ENCODE assay signal across 7 mouse cellular contexts in the genomic region with DNA sequence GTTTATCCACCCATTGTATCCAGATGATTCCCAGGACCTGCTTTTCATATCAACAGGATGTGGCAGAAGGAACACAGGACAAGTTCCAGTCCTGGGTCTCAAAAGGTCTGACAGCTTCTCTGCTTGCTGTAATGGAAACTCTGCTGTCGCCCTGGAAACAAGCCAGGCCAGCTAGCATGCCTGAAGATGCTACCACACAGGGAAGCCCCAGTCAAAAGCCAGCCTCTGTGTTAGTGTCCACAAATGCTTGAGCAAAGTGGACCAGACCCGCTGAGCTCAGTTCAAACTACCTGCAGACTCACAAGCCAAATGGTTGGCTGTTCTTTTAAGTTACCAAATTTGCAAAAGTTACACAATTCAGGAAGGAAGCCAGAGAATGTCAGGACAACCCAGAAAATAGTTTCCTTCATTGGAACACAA.
DNase-seq lines count a peak whose midpoint lies in the region; ATAC-seq and TF ChIP-seq lines count a peak whose summit lies in the region.

No protein-coding gene starts in this region.

- intact Hi-C loops in left cerebral cortex, postnatal 25 days (cut with DNase I): no loop called here

- no peak overlapping the region for H3K4me2 ChIP-seq in kidney, embryonic 15.5 days
- H3K4me2 ChIP-seq in neural tube, embryonic 11.5 days (ENCODE audit: low read depth): no peak overlapping the region

- no peak for TF ChIP-seq POLR2A in brain, embryonic 14.5 days (IDR thresholded peaks at IDR 0.05; ENCODE audit: borderline replicate concordance, extremely low read depth, insufficient read depth, insufficient read length, poor library complexity, severe bottlenecking)

- H3K9me3 ChIP-seq in heart, embryonic 10.5 days: no peaks in the 10 kb centered on the region
- H3K9me3 ChIP-seq in kidney, embryonic 15.5 days (replicated peaks): no peaks in the 10 kb centered on the region
- H3K9me3 ChIP-seq in neural tube, embryonic 11.5 days (ENCODE audit: control insufficient read depth, low read length): no peaks in the 10 kb centered on the region

- H3K27ac ChIP-seq in heart, embryonic 10.5 days: peak overlapping the region; percentile 81
- H3K27ac ChIP-seq in kidney, embryonic 15.5 days: no peak overlapping the region
- H3K27ac ChIP-seq in neural tube, embryonic 11.5 days (ENCODE audit: low read depth, low read length): 0 out of 2 replicates have a peak overlapping the region, but pooled peaks have one; percentile 44

- 14% methylated on average over 2 of the region's 2 CpGs for WGBS in heart, embryonic 10.5 days
- WGBS in kidney, embryonic 15.5 days: 71% methylated on average over 2 of the region's 2 CpGs
- 35% methylated on average over 2 of the region's 2 CpGs for WGBS in neural tube, embryonic 11.5 days

- H3K36me3 ChIP-seq in heart, embryonic 10.5 days: no peaks in the 10 kb centered on the region
- no peaks in the 10 kb centered on the region for H3K36me3 ChIP-seq in kidney, embryonic 15.5 days
- no peaks in the 10 kb centered on the region for H3K36me3 ChIP-seq in neural tube, embryonic 11.5 days (ENCODE audit: control insufficient read depth, insufficient read depth, low read length)

- peaks cover 34% of the 10 kb centered on the region for H3K4me1 ChIP-seq in heart, embryonic 10.5 days
- peaks cover 4% of the 10 kb centered on the region for H3K4me1 ChIP-seq in kidney, embryonic 15.5 days
- H3K4me1 ChIP-seq in neural tube, embryonic 11.5 days (ENCODE audit: control insufficient read depth, insufficient read depth, low read length): peaks cover 16% of the 10 kb centered on the region; the same call in 1 of the 2 replicates

- TF ChIP-seq CTCF in brain, embryonic 14.5 days (IDR thresholded peaks at IDR 0.05; ENCODE audit: borderline replicate concordance, extremely low read depth, insufficient read depth, insufficient read length): no peak

- ATAC-seq in kidney, embryonic 15.5 days (replicated peaks; ENCODE audit: low FRiP score): peak; percentile 55; the same call in 1 of the 2 replicates
- peak; percentile 56 for ATAC-seq in neural tube, embryonic 11.5 days (ENCODE audit: insufficient read depth, low FRiP score, low TSS enrichment)

- H3K4me3 ChIP-seq in heart, embryonic 10.5 days: no peak overlapping the region
- no peak overlapping the region for H3K4me3 ChIP-seq in kidney, embryonic 15.5 days (replicated peaks)
- H3K4me3 ChIP-seq in neural tube, embryonic 11.5 days (ENCODE audit: low read depth, low read length): no peak overlapping the region

- H3K9ac ChIP-seq in kidney, embryonic 15.5 days: no peak overlapping the region
- no peak overlapping the region for H3K9ac ChIP-seq in neural tube, embryonic 11.5 days (ENCODE audit: low read length)

- no peaks in the 10 kb centered on the region for H3K27me3 ChIP-seq in heart, embryonic 10.5 days (ENCODE audit: insufficient read depth, poor library complexity, severe bottlenecking)
- no peaks in the 10 kb centered on the region for H3K27me3 ChIP-seq in kidney, embryonic 15.5 days
- H3K27me3 ChIP-seq in neural tube, embryonic 11.5 days (ENCODE audit: control insufficient read depth, insufficient read depth, low read length): no peaks in the 10 kb centered on the region

- DNase-seq in adrenal gland, adult 2 months: peak; percentile 32
- DNase-seq in brain, embryonic 14.5 days (ENCODE audit: low read depth): peak; percentile 72
- DNase-seq in heart, embryonic 10.5 days (ENCODE audit: low spot score): peak; percentile 92
- peak; percentile 53 for DNase-seq in neural tube, embryonic 11.5 days (ENCODE audit: low spot score)
- no peak for DNase-seq in spleen, adult 18-20 months
- DNase-seq in left cerebral cortex, postnatal 25 days (ENCODE audit: low spot score in 2 of 2): no peak

Comparison
In these comparisons a context has a peak if more than half of its experiments do, and no peak if none do; other contexts are left out.
1. DNase-seq: peak in adrenal gland, adult 2 months (single experiment), brain, embryonic 14.5 days (single experiment), heart, embryonic 10.5 days (single experiment) and neural tube, embryonic 11.5 days (single experiment); none in spleen, adult 18-20 months (0 of 2) and left cerebral cortex, postnatal 25 days (0 of 2).